Mouse (Mus musculus) T-helper 17 cell (primary cell): ENCODE data around the gene Gpr146.

Experiments used
- in situ Hi-C, 2 experiments: fragments of 300-600 bp; cut with MboI, MseI; formaldehyde crosslinking; loops; 1 replicate in 1 of 2; 2 replicates in 1 of 2; pipeline ENCODE4 v1.15.1; 2025; ENCODE audit warnings: high pct_unique_total_duplicates in 2 of 2

Gene Gpr146

GRCm38 (mm10) chr5:139397359-139397916, 19.9 kb downstream of the Gpr146 start:
- in situ Hi-C loops: loop anchor here in 1 of 2 experiments (10.0 kb wide), 1 partner anchor 1427 kb away; no protein-coding TSS in a partner anchor

- in situ Hi-C loops: loop anchor here in 1 of 2 experiments (10.0 kb wide), 1 partner anchor 1427 kb away; no protein-coding TSS in a partner anchor
Observed at GRCm38 (mm10) chr5:139397959-139398753, 20.7 kb downstream of the Gpr146 start.

GRCm38 (mm10) chr5:139398786-139399185, 21.3 kb downstream of the Gpr146 start:
- in situ Hi-C loops: loop anchor here in 1 of 2 experiments (10.0 kb wide), 1 partner anchor 1426 kb away; no protein-coding TSS in a partner anchor

GRCm38 (mm10) chr5:139399991-139400390, 22.5 kb downstream of the Gpr146 start:
- in situ Hi-C loops: loop anchor here in 1 of 2 experiments (10.0 kb wide), 1 partner anchor 1425 kb away; no protein-coding TSS in a partner anchor

- in situ Hi-C loops: no loop called here
Observed at GRCm38 (mm10) chr5:139402106-139402505, 24.6 kb downstream of the Gpr146 start.

GRCm38 (mm10) chr5:139403692-139404260, 26.3 kb downstream of the Gpr146 start:
- in situ Hi-C loops: no loop called here

- in situ Hi-C loops: no loop called here
Observed at GRCm38 (mm10) chr5:139404801-139405401, 27.4 kb downstream of the Gpr146 start, which contains the start of gene C130050O18Rik. C130050O18Rik (plus strand) TSS chr5:139405280.

GRCm38 (mm10) chr5:139405478-139405877, 28.0 kb downstream of the Gpr146 start:
- in situ Hi-C loops: no loop called here

GRCm38 (mm10) chr5:139405953-139406352, 28.5 kb downstream of the Gpr146 start:
- in situ Hi-C loops: no loop called here

GRCm38 (mm10) chr5:139407121-139407885, 29.8 kb downstream of the Gpr146 start:
- in situ Hi-C loops: no loop called here

- in situ Hi-C loops: no loop called here
Observed at GRCm38 (mm10) chr5:139408511-139408910, 31.0 kb downstream of the Gpr146 start.

GRCm38 (mm10) chr5:139409412-139409811, 31.9 kb downstream of the Gpr146 start:
- in situ Hi-C loops: no loop called here

- in situ Hi-C loops: loop anchor here (5.0 to 10.0 kb wide), 2 partner anchors 48 to 1475 kb away; no protein-coding TSS in a partner anchor
Observed at GRCm38 (mm10) chr5:139410056-139410455, 32.6 kb downstream of the Gpr146 start.

- in situ Hi-C loops: loop anchor here (5.0 to 10.0 kb wide), 2 partner anchors 49 to 1474 kb away; no protein-coding TSS in a partner anchor
Observed at GRCm38 (mm10) chr5:139411117-139411516, 33.6 kb downstream of the Gpr146 start.

GRCm38 (mm10) chr5:139411665-139412314, 34.3 kb downstream of the Gpr146 start:
- in situ Hi-C loops: loop anchor here (5.0 to 10.0 kb wide), 2 partner anchors 49 to 1473 kb away; no protein-coding TSS in a partner anchor

- in situ Hi-C loops: loop anchor here (5.0 to 10.0 kb wide), 2 partner anchors 51 to 1471 kb away; no protein-coding TSS in a partner anchor
Observed at GRCm38 (mm10) chr5:139413545-139413944, 36.0 kb downstream of the Gpr146 start.

- in situ Hi-C loops: loop anchor here in 1 of 2 experiments (10.0 kb wide), 1 partner anchor 1470 kb away; no protein-coding TSS in a partner anchor
Observed at GRCm38 (mm10) chr5:139415001-139415400, 37.5 kb downstream of the Gpr146 start.

GRCm38 (mm10) chr5:139416942-139417341, 39.4 kb downstream of the Gpr146 start:
- in situ Hi-C loops: loop anchor here in 1 of 2 experiments (10.0 kb wide), 1 partner anchor 1468 kb away; no protein-coding TSS in a partner anchor

- in situ Hi-C loops: loop anchor here in 1 of 2 experiments (10.0 kb wide), 1 partner anchor 1467 kb away; no protein-coding TSS in a partner anchor
Observed at GRCm38 (mm10) chr5:139417480-139417879, 40.0 kb downstream of the Gpr146 start.

- in situ Hi-C loops: loop anchor here in 1 of 2 experiments (10.0 kb wide), 1 partner anchor 1467 kb away; no protein-coding TSS in a partner anchor
Observed at GRCm38 (mm10) chr5:139418110-139418509, 40.6 kb downstream of the Gpr146 start.
